Mouse (Mus musculus) retina, embryonic 14.5 days (tissue): ENCODE measurements around the gene Hdac1.
A peak's percentile ranks its signal among the peaks of the same experiment; 100 is the strongest.

ENCODE experiments used
- DNase-seq: peaks from one replicate; pipeline ENCODE4 v3.0.0-alpha.2; 2015; ENCODE audit warnings: low spot score

Hdac1 gene

DNA sequence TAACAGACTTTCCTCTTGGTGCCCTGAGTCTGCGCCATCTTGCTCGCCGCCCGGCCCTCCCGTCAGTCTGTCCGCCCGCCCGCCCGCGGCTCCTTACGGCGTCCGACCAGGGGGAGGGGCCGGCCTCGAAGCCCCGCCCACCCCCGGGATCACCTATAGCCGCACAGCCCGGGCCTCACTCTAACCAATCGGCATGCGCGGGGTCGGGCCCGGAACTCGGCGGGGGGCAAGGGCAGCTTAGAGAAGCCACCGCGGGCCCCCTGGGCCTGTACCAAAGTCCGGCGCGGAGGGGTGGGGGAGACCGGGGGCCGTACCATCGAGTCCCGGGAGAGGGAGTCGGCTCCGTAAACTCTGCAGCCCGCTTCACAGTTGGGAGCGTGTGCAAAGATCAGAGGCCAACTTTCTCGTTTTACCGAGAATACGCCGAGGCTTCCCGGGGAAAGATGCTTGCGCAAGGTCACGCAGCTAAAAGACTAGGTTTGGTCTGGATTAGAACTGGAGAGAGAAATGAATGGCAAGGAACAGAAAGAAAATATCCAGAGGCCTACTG, at the start of gene Hdac1:
Gene Hdac1, minus strand, starts transcription at position 122 of the 550 bp plus-strand sequence.
- peak; percentile 99 for DNase-seq

DNA sequence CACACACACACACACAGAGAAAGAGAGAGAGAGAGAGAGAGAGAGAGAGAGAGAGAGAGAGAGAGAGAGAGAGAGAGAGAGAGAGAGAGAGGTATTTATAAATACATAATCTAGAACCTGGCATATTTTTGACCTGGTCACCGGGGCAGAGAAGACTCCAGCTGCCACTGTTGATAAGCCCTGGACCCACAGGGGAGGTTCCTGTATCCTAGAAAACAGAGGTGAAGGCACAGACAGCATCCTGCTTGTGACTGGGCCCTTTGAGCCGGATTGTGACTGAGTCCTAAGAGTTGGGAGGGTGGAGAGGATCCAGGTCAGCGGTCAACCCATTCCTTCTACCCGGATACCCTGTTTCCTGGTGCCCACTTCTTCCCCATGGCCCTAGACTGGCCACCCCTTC, 46.4 kb upstream of the Hdac1 start:
- no peak for DNase-seq

- no peak for DNase-seq
Observed at GRCm38 (mm10) chr4:129586943-129587342, 44.4 kb upstream of the Hdac1 start.

DNA sequence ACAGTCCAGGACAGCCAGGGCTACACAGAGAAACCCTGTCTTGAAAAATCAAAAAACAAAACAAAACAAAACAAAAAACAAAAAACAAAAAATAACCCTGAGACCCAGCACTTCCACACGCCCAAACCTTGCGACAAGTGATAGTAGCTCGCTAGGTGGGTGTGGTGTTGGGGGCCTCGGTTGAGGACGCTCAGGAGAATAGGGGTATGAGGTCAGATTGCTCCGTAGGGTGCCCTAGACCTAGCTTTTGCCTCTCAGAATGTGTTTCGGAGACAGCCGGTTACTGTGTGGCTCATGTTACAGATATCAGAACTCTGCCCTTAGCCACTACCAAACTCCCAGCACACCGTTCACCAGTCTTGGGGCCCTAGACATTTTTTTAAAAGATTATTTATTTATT, 43.3 kb upstream of the Hdac1 start:
- DNase-seq, result no peak

- DNase-seq, result peak; percentile 84
Observed at GRCm38 (mm10) chr4:129584884-129585608, 42.5 kb upstream of the Hdac1 start.

DNA sequence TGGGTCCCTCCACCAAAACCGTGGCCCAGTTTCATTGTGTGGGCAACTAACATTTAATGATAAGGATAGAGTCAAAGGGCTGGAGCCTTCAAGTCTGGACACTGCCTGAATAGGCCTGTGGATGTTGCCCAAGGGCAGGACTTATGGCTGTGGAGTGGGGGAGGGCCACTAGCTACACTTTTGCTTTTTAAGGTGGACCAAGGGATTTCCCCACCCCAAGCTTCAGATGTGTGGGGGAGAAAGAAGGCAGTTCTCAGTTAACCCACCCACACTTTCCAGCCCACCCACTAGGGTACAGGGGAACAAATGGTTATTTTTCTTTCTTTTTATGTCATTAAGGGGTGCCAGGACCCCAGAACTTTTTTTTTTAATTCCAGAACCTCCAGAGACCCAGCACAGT, 41.9 kb upstream of the Hdac1 start:
- DNase-seq, result no peak

- DNase-seq, result no peak
Observed at GRCm38 (mm10) chr4:129582251-129582650, 39.7 kb upstream of the Hdac1 start.

DNA sequence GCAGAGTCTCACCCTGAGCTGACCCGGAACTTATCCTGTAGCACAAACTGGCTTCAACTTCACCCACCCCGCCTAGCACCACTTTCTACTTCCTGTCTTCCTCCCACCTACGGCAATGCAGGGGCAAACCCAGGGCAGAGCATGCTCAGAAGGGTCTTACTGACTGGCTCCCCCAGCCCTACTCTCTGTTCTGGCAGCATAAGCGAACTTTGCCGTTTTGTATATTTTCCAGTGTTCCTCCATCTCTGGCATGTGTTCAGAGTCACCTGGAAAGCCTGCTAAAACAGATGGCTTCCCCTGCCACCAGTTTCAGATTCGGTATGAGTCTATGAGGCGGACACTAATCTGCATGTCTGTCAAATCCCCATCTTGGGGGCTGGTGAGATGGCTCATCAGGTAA, 37.8 kb upstream of the Hdac1 start:
- DNase-seq, result no peak

DNA sequence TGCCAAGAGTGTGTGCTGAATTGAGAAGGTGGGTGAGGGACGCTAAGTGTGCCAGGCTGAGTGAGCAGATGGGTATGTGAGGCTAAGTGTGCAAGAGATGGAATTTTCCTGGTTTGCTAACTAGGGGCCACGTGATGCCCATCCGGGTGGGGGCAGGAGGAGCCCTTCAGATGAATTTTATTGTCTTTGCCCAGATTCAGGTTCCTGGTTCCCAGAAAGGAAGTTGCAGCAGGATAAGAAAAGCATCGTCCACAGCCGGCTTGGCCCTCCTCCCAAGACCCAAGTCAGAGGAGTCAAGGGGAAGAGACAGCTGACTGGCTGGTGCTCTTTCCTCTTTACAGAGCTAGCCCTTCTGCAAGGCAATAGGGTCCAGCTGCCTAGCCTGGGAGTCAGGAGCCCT, 36.0 kb upstream of the Hdac1 start, which contains the start of gene Fam167b:
Gene Fam167b, minus strand, starts transcription at position 84 of the 400 bp plus-strand sequence.
- DNase-seq, result no peak

DNA sequence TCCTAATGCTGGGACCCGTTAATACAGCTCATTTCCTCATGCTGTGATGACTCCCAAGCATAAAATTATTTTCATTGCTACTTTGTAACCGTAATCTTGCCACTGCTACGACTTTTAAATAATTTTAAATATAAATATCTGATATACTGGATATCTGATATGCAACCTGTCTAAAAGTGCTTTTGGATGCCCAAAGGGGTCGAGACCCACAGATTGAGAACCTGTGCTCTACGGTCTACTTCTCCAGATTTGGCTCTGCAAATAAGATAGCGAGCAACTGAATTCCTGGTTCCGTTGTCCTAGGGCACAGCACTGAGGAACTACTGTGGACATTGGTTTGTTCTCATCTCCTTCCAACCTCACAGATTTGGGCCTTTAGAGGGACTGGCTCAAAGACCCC, 35.2 kb upstream of the Hdac1 start:
- no peak for DNase-seq

GRCm38 (mm10) chr4:129576863-129577491, 34.5 kb upstream of the Hdac1 start:
- DNase-seq, result peak; percentile 92

DNA sequence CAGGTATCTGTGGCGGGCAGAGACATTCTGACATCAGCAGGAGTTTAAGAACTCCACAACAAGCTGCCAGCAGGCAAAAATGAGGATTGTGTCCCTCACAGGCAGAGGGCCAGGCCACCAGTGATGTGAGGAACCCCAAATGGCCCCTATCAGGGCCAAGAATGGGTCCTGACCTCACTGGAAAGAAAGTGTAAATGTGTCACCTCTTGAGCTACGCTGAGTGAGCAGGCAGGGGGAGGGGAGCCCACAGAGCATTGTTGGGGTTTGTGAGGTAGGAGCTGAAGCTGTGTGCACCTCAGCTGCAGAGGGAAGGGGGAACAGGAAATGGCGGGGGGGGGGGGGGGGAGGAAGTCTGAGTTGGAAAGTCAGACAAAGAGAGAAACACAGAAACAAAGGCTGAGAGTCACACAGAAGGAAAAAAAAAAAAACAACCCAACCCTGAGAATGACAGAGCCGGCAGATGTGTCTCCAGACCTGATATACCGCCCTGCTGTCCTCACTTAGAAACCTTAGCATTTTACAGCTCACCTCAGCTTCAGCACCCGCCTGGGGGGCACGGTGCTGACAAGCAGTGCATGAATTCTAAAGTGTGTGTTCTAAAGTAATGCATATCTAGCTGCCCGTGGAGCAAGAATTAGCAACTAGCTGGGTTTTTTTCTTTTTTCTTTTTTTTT, 32.8 kb upstream of the Hdac1 start:
- no peak for DNase-seq

DNA sequence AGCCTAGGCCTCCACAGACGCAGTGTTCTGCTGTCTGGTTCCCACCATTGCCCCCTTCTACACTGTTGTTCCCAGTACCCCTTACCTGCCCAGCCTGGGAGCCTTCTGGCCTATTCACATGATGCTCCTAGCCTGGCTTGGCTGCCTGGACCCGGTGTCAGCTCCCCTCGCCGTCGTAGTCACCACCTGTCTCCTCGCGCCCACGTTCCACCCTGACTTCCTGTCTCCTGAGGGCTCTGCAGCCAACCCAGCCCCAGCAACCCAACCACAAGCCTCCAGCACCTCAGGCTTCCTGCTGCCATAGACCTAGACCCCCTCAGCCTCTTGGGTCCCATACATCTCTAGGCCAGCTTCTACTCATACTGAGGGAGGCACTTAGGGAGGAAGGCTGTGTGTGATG, 30.9 kb upstream of the Hdac1 start, which contains the start of gene Lck:
Gene Lck, minus strand, starts transcription at position 212 of the 400 bp plus-strand sequence.
- DNase-seq, result no peak

DNA sequence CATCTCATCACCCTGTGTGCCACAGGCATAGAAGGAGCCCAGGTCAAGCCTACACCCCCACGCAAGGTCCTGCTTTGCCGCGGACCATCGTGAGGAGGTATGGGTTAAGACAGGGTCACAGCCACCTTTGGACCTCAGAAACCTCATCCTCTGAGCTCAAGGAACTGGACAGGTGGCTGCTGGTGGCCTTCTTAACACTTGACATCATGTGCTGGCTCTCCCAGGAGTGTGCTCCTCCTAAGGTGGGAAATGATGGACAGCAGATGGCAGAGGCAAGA, 30.5 kb upstream of the Hdac1 start:
- no peak for DNase-seq

DNA sequence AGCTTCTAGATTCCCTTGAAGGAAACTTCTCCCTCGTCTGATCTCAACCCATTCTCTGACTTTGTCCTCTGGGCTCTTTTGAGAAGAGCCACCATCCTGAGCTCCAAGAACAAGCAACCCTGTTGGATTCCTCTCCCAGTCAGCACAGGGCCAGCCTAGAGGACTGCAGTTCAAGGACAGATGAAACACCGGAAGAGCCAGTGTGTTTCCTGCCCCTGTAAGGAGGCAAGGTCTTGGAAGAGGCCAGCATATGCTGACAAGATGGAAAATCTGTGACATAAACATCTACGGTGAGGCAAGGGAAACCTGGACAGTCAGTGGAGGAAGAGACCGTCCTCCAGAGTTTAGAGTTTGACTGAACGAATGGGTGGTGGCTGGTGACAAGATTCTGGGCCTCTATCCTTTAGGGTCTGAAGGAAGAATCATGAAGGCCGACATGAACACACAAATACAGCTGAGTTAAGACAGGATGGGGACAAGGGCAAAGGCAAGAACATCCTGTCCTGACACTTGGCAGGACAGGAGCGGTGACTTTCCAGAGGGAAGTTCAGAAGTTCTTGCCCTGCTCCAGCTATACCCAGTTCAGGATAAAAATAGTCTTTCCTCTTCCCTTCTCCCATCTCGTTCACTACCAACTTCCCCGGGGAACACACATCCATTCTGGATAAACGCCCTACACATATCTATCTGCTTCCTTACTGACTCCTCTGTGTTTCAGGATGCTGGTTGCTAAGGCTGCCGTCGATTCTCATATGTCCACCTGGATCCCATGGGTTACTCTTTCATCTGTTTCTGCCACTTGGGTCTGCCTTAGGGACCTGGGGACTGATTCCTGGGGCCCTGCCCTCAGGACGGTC, 30.0 kb upstream of the Hdac1 start:
- no peak for DNase-seq

DNA sequence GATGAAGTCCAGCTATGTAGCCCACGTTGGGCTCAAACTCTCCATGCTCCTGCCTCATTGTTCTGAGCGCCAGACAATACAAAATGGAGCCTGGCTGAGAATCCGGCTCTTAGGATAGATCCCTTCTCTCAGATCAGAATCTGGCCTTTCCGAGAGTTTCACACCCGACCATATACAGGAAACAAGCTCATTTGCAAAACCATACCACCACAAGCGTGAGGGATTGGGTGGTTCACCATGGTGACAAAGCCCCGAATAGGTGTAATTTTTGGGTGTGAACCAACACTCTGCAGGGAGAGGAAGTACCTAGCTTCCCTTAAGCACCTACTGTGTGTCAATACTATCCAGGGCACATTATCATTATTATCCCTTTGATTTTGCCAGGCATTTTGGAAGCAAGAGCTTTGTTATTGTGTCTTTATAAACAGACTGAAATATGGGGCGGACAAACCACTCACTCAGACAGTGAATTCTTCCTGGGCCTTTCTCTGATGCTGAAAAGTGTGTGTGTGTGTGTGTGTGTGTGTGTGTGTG, 29.1 kb upstream of the Hdac1 start:
- no peak for DNase-seq

DNA sequence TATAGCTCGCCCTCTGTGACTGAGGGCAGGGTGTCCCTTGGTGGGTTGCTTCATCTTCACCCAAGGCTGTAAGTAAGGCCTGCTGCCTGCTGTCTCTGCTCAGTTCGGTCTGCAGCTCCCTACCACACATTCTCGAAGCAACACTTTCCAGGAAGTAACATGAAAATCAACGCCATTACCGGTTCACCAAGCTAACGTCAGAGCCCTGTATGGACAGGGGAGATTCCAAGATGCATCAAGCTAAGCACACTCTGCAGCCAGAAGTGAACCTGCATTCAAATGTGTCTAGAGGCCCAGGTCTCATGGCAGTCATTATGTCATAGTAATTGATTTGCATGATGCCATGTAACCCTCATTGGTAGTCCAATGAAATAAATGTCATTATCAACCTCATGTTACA, 27.5 kb upstream of the Hdac1 start:
- DNase-seq, result no peak

GRCm38 (mm10) chr4:129568366-129568765, 25.9 kb upstream of the Hdac1 start:
- no peak for DNase-seq

- DNase-seq, result no peak
Observed at GRCm38 (mm10) chr4:129565139-129565538, 22.6 kb upstream of the Hdac1 start.

DNA sequence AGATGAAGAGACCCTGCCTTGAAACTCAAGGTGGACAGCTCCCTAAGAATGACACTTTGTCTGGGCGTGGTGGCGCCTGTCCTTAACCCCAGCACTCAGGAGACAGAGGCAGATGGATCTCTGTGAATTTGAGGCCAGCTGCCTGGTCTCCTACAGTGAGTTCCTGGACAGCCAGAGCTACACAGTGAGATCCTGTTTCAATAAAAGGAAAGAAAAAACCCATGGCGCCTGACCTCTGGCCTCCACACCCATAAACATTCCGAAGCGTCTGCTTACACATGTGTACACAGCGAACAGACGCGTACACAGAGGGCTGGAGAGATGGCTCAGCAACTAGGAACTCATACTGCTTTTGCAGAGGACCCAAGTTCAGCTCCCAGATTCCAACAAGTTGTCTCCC, 21.2 kb upstream of the Hdac1 start:
- DNase-seq, result no peak

DNA sequence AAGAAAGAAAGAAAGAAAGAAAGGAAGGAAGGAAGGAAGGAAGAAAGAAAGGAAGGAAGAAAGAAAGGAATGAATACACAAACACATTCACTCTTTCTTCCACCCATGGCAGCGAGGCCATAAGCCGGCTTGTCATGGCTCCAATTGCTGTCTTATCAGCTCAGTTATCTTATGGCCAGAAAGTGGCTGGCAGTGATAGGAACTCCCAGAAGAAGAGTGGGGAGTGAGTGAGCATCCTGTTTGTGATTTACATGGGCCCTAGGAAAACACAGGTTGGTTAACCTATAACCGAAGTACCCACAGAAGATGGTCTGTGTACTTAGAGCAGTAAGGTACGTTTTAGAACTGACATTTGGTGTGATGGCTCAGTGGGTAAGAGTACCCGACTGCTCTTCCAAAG, 18.7 kb upstream of the Hdac1 start:
- no peak for DNase-seq
